Mouse (Mus musculus): ENCODE results near the gene Zkscan7. TPM values are rescaled to one million over a fixed set of nuclear protein-coding genes. Genes with fewer than 3 reads are reported as not detected.

The Zkscan7 gene
- 0.35 and 0.61 TPM in 2 replicates for polyA plus RNA-seq (2012)

DNA sequence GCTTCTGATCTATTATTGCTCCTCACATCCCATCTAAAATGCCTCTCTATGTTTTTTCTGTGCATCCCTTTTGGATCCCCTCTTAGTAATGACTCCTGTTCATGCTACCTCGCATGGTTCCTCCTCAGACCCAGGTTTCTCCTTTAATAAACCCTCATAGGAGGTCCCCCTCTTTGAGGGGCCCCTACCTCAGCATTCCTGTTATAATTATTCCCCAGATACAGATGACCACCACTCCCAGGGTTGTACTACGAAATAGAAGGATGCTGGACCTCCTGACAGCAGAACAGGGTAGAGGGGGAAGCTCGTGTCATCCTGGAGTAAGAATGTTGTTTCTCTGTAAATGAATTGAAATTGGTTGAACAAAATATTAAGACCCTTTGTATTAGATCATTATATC, at the start of gene Zkscan7:
Zkscan7 (plus strand) TSS at position 301 of the 400 bp plus-strand sequence.

DNA sequence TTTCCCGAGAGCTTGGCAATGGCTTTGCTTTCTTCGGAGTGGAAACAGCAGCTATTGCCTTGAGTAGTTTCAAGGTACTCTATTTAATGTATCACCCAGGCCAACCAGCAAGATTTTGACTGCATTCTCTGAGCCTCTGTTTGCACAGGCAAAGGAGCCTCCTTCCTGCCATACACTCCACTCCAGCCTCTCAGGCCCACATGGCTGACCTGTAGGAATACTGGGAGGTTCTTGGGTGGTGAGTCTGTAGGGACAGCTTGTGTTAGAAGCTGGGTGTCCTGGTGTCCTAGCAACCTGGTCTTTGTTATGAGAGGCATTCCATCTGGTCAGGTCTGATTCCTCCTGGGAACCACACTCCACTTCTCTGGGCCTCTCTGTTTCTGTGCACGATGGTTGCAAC, 41.7 kb upstream of the Zkscan7 start, which contains the start of gene Gm35549:
Gm35549 (minus strand) TSS at position 276 of the 400 bp plus-strand sequence.

DNA sequence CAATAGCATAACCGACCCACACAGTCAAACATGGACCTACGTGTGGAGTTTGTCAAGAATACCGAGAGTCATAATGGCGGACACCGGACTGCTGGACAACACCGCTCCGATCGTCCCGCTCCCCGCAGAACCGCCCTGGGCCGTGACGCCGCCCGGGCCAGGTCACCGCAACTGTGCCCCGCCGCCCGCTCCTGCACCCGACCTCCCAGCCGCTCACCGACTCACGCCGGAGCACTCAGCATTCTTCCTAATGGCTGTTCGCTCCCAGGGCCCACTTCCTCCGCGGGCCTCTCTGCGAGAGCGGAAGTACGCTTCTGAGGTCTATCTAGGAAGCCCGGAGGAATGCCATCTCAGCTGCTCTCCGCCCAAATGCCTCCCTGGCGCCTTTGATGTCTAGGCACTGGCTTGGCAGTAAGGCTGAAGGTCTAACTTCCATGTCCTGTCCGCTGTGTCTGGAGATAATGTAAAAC, 19.8 kb upstream of the Zkscan7 start, which contains the start of gene Zfp445:
Zfp445 (minus strand) TSS at position 310 of the 470 bp plus-strand sequence.

DNA sequence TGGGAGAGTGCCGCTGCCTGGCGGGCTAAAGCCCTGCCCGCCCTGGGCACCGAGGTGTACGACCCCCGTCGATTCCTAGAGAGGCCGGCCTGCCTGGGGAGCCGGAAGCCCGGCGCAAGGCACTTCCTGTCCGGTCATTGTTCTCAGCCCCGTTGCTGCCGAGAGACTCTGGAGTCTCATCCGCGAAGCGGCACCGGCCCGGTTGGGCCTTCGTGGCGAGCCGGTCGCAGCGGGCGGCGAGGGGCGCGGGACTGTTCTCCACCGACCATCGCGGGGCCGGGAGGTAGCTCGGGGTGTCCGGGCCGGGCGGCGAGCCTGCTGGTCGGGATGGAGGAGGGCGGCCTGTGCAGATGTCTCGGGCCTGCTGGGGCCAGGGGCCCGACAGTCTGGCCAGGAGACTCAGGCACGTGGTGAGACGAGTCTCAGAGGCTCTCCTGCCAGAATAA, 37.5 kb downstream of the Zkscan7 start, which contains the start of gene Zfp105:
Zfp105 (plus strand) TSS at position 137 of the 446 bp plus-strand sequence.

Other genes with a start within 250 kb of the Zkscan7 start
- gene Topaz1, start 138.3 kb upstream of the Zkscan7 start, polyA plus RNA-seq (2012), result not detected in 2 replicates
- gene Tcaim, start 80.1 kb upstream of the Zkscan7 start, polyA plus RNA-seq (2012), result 0.62 and 1.2 TPM in 2 replicates
- gene Gm35549, start 41.6 kb upstream of the Zkscan7 start, polyA plus RNA-seq (2012), result not detected in 2 replicates
- gene Zfp445, start 19.7 kb upstream of the Zkscan7 start, polyA plus RNA-seq (2012), result 4.0 and 4.9 TPM in 2 replicates
- 0.22 and 0.27 TPM in 2 replicates for gene Zfp105, start 37.4 kb downstream of the Zkscan7 start, polyA plus RNA-seq (2012)
- gene 1110059G10Rik, start 65.3 kb downstream of the Zkscan7 start, polyA plus RNA-seq (2012), result 3.8 and 5.7 TPM in 2 replicates
- 8.7 and 11.4 TPM in 2 replicates for gene Kif15, start 65.4 kb downstream of the Zkscan7 start, polyA plus RNA-seq (2012)
- 11.8 and 12.2 TPM in 2 replicates for gene Tmem42, start 135.6 kb downstream of the Zkscan7 start, polyA plus RNA-seq (2012)
- gene Tgm4, start 149.0 kb downstream of the Zkscan7 start, polyA plus RNA-seq (2012), result 0.10 TPM in 1 of 2 replicates, not detected in the other
- gene Zdhhc3, start 227.5 kb downstream of the Zkscan7 start, polyA plus RNA-seq (2012), result 99.8 and 127 TPM in 2 replicates
- gene Exosc7, start 227.5 kb downstream of the Zkscan7 start, polyA plus RNA-seq (2012), result 12.4 and 14.5 TPM in 2 replicates

Data from megakaryocyte-erythroid progenitor cell, adult 5 weeks (primary cell).